Mouse (Mus musculus): ENCODE results near the gene Tmem167b.

The Tmem167b gene

DNA sequence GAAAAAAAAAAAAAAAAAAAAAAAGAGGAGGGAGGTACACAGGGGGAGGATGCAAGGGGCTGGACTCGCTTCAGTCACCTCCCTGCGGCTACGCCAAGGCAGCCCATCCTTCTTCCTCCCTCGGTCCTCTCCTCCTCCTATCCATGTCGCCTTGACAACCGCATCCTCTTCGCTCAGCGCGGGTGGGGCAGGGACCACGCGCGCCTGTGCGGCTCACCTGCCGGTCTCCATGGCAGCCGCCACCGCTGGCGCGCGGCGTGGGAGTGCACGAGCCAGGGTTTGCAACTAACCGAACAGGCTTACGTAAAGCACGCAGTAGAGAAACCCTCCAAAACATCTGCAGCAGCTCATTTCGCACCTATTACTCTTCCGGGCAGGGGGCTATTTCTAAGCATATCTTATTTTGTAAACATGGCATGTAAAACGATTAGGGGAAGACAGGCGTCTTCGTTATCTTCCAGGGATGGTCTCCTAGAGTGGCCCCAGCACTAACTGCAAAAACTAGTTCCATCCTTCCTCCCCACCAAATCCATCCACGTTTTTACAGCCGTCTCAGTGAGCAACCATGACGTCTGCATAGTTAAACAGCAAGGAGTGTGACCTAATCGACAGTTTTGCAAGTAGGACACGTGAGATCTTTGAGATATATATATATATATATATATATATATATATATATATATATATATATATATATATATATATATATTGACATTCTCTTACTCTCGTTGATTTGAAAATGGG is 25.6 kb downstream of the Tmem167b start, which contains the start of gene 5330417C22Rik:
Gene 5330417C22Rik (minus strand): TSS at position 20 of the 744 bp plus-strand sequence.
- DNase-seq, result peak; percentile 28 to 52

DNA sequence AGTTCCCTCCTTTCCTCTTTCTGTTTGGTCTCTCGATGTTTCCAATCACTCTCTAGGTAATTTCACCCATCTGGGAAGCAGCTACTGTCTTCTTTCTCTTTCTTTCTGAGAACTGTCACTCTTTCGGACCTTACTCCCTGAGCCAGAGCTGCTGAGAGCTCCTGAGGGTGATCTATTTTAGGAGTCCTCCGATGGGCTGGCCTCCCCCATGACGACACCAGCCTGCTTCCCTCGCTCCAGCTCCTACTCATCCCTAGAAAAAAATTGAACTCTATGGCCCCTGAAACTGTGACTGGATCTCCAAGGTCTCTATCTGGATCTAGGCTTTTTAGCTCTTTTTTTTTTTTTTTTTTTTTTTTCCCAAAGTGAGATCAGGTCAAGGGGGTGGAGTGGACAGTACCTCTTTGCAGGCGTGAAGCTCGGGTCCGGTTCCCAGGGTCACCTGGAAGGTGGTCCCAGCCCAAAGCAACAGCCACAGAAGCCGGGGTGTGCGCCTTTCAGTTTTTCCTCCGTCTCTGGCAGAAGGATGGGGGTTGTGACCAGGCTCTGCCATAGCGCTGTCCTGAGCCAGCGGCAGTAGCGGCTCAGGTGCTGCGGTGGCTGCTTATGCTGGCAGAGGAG is 26.3 kb downstream of the Tmem167b start:
- DNase-seq, result no peak

DNA sequence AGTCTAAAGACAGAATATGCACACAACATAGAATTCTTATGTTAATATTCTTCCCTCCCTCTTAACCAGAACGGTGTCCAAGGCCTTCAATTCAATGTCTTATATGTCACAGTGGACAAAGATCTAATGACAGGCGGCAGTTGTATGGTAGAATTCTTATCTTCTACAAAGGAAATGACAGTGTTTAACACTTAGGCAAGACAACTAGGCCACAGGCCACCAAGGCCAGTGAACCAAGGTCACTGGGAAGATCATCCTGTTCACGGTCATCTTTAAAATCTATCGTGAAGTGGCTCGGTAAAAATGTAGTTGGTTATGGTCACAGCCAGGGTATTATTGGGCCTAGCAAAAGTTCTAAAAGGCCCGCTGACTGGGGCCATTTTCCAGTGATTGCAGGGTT is 28.3 kb downstream of the Tmem167b start, which contains the start of gene 1700013F07Rik:
Gene 1700013F07Rik (plus strand): TSS at position 200 of the 400 bp plus-strand sequence.
- no peak for DNase-seq

DNA sequence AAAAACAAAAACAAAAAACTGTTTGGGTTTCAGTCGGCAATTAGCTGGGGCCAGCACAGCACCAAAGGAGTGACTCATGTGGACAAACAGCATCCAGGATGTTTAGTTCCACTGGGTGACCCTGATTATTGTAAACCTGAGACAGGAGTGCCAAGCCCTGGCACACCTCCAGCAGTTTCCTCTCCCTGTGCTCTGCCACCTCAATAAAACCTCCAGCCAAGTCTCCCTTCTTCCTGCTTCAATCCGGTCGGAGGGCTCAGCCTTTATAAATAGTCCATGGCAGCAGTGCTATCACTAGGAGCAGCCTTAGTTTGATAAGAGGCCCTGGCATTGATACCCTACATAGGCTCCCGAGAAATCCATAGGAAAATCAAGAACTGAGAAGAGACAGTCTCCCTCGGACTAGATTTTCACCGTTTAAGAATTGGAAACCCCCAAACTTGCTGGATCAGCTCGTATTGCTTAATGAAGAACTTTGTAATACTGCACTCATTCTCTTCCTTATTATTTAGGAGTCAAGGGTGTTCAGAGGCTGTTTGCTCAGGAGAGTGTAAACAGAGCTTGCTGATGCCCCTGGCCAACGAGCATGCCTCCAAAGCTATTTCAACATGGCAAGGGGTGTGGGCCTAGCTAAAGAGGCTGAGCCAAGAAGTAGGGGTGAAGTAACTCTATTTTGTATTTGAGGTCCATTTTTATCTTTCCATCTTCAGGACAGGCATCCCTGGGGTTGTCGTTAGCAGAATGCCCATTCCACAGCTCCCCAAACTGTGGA is 29.0 kb downstream of the Tmem167b start:
- DNase-seq, result peak; percentile 16 to 21

DNA sequence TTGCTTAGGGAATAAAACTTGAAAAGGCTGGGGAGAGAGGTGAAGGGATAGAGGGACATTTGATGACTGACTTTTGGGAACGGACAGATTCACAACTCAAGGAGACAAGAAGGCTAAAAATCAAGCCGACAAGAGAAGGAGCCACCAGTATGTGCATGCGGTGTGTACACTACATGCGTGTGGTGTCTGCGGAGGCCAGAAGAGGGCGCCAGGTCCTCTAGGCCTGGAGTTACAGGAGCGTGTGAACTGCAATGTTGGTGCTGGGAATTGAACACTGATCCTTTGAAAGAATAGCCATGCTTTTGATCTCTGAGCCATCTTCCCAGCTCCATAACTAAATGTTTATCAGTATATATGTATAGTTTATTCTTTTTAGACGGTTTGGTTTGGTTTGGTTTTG is 33.8 kb downstream of the Tmem167b start:
- DNase-seq, result no peak

DNA sequence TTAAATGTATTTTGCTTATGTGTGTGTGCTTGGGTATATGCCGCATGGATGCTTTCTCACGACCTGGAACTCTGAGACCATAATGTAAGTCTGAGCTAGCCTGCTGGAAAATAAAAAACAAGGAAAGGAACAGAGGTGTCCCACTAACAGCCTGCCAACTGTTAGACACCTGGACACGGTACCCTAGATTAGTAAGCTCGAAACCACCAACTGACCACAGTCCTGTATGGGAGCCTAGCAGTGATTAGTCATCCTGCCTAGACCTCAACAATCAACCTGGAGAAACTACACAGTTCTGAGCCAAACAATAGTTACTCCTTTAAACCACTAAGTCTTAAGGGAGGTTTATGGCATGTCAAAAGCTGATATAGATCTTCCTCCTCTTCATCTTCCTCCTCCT is 38.9 kb downstream of the Tmem167b start:
- DNase-seq, result no peak

DNA sequence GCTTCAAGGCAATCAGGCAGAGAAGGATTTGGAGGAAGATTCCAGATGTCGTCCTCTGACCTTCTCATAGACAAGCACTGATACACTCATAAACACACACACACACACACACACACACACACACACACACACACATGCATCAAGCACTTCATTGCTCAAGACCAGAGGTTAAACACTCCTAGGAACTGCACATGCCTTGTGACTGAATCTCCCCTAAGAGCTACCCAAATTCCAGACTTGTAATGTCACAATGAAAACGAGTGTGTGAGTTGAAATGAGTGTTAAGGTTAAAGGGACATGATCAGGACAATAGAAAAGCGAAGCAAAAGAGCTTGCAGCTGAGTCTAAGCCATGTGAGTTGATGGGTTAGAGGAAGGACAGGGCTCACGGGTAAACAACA is 44.0 kb downstream of the Tmem167b start:
- no peak for DNase-seq

DNA sequence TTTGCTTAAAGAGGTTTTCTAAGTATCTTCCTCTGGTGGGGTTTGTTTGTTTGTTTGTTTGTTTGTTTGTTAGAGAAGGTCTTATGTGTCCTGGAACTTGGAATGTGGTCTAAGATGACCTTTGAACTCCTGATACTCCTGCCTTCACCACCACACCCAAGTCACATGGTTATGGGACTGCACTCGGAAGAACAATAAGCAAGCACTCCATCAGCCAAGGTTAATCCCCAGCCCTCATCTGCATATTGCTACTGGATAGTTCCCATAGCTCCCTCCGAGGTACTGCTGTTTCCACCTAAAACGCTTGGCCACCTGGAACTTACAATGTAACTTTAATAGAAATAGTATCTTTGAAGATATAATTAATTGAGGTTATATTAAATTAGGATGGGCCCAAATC is 48.8 kb downstream of the Tmem167b start:
- DNase-seq, result no peak

DNA sequence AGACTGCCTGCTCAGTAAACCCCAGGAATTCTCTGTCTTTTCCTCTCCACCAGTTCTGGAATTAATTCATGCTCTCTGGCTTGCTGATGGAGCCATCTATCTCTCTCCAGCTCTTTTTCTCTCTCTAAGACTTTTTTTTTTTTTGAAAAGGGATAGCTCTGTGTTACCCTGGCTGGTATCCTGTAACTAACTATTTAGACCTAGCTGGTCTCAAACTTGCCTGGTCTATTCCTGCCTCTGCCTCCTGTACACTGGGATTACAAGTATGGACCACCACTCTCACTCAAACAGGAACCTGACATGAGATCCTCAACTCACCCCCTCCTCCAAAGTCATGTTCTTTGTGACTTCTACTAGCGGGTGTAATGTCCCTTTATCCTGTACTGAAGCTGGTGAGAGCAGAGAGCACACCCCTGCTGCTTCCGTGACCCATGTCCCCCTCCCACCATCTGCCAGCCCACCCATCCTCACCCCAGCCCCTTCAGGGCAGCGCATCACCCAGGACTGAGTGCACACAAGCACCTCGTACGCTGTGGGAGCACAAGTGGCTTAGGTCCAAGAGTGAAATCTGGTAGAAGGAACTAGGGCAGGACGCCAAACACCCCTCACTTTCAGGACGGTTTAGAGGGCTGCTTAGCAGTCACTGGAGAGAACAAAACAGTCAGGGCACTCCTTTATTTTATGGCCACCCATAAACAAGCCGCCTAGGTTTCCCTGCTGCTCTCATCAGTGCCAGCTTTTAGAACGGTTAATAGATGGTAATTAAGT is 51.4 kb downstream of the Tmem167b start:
- DNase-seq, result no peak

DNA sequence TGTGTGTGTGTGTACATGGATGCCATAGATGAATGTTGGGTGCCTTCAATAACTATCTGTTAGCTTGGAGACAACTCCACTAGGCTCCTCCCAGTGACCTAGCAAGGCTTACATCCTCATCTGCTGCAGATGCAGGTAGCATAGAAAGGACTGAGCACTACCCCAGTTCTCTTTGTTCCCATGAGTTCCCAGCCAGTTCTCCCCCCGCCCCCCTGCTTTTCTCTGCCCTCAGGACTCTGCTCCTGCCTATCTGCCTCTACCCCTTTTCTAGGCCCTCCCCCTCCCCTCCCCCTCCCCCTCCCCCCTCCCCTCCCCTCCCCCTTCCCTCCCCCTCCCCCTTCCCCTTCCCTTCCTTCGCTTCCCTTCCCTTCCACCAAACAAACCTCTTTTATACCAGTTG is 52.1 kb downstream of the Tmem167b start:
- DNase-seq, result no peak

DNA sequence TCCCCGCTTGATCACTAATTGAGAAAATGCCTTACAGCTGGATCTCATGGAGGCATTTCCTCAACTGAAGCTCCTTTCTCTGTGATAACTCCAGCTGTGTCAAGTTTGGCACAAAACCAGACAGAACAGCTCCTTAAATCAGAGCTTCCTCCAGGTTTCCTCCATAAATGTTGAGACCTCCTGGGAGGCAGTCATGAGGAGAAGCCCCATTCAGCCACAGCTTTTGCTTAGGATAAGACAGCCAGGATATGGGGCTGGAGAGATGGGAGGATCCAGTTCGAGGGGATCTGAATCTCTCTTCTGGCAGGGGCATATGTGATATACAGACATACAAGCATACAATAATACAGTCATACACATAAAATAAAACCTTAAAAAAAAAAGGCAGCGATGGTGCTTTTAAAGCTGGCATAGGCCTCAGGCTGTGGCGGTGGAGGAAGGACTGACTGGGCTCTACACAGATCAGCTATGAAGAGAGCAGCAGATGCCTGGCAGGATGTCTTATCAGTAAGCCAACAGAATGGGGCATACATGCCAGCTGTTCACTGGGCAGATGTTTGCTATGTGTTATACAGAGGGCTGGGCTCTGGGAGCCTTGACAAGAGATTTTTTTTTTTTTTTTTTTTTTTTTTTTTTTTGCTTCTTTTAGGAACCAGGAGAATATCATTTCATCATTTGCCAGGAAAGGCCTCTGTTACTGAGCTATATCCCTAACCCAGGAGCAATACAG is 53.4 kb downstream of the Tmem167b start:
- DNase-seq, result no peak
